Mouse (Mus musculus): ENCODE data around the gene St6gal2. TPM values are rescaled to one million over a fixed set of nuclear protein-coding genes. Genes with fewer than 3 reads are reported as not detected.

Gene St6gal2
- not detected for total RNA-seq (2022)

- no peak for DNase-seq (ENCODE audit: low spot score in 2 of 2)
Measured at GRCm38 (mm10) chr17:55445250-55446184, at the start of gene St6gal2. St6gal2 (plus strand) TSS chr17:55445382.

DNA sequence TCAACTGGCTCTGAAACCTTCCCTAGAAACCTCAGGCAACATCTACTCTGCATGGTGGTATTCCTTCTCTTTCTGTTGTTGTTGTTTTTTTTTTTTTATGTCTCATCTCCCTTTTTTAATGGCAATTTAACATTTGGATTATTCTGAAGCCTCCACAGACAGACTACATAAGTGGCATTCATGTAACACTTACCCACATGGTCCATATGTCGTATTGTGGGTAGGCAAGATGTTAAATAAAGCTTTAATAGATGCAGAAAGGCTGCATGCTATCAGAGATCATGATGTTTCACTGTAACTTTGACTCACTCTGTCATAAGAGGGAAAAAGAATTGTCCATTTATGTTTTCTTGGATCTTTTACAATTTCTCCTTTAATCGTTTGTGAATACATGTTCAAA lies 39.1 kb upstream of the St6gal2 start:
- DNase-seq (ENCODE audit: low spot score in 2 of 2) = no peak

GRCm38 (mm10) chr17:55416519-55416918 lies 28.7 kb upstream of the St6gal2 start:
- no peak for DNase-seq (ENCODE audit: low spot score in 2 of 2)

DNA sequence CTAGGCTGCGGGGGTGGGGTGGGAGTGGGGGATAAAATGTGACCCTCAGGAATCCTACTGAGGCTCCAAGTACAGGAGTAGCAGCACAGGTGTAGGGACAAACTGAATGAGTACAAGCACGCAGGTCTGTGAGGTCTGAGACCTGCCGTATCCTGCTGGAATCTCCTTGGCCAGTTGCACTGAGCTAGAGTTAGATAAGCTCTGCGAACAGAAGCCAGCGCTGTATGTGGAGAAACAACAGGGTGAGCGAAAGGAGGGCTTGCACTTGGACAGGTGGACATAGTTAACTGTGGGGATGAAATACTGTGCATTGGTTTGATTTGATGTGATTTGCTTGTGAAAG lies 974 bp downstream of the St6gal2 start:
- no peak for DNase-seq (ENCODE audit: low spot score in 2 of 2)

DNA sequence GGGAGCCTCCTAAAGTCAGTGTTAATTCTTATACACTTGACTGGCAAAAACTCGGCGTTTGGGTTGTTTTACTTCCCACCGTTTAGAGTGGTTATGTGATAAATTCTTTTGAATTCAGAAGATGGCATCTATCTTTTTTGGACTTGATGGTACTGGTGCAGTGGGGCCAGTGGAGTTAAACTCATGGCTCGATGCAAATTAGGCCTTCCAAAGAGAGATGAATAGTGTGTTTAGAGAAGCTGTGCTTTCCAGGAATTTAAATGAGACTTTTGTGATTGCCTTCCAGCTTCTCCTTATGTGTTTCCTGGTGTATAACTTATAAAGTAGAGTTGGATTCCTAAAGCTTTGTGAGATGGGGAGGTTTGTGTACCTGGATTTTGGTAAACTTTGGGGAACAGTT lies 1.5 kb downstream of the St6gal2 start:
- DNase-seq (ENCODE audit: low spot score in 2 of 2) = no peak

DNA sequence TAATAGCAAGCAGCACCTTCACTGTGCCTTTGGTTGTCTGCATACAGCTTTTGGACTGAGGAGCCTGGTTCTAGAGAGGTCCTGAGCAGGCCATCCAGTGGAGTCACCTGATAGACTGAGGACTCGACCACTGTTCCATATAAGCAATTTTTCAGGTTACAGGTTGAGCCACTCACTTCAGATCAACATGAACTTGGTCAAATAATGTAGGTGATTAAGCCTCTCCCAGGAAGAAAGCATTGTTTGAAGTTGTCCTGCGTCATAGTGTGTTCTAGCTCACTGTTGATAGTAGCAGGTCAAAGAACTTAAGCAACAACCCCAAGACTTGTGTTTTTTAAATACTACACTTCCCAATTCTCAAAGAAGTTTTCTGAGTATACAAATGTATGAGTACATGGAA lies 5.8 kb downstream of the St6gal2 start:
- DNase-seq (ENCODE audit: low spot score in 2 of 2) = no peak

- no peak for DNase-seq (ENCODE audit: low spot score in 2 of 2)
Measured at GRCm38 (mm10) chr17:55454487-55454886, 9.3 kb downstream of the St6gal2 start.

DNA sequence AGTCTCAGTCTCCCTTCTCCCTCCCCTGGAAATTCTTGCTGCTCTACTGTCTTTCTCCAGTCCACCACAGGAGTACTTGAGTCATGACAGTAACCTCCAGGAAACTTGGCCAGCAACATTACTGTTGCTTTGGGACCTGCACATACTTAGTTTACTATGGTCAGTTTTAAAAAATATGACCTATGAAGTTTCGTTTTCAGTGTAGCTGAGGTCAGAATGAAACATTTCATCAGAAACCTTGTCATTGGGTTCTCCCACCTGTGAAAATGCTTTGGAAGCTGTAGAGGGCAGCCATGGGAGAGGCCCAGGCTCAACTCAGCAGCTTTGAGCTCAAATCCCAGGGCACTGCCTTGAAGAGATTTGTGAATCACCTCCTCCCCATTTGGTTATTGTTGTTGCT lies 15.0 kb downstream of the St6gal2 start:
- no peak for DNase-seq (ENCODE audit: low spot score in 2 of 2)

DNA sequence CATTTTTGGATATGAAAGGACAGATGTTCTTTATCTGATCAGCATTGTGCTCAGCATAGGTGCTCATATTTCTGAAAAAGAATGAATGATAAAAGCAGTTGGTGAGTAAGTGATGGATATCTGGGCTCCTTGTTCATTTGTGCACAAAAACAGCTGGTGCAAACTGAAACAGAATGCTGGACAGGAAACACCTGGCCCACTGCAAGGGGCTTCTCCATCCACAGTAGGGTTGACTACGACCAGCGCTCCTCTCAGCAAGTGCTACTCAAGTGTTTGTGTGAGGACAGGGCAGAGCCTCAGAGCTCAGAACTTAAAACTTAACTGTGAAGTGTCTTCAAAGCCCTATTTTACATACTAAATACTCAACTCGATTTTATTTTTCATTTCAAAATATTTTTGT lies 22.4 kb downstream of the St6gal2 start:
- DNase-seq (ENCODE audit: low spot score in 2 of 2) = no peak

DNA sequence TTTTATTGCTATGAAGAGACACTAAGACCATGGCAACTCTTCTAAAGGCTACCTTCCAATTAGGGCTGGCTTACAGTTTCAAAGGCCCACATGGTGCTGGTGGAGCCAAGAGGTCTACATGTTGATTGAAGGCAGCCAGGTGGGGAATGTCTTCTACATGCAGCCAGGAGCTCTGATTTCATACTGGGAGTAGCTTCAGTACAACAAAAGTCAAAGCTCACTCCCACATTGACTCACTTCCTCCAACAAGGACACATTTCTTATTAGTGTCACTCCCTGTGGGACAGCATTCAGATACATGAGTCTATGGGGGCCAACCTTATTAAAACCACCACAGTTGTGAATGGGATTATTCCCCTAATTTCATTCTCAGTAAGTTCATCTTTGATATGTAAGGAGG lies 23.8 kb downstream of the St6gal2 start:
- no peak for DNase-seq (ENCODE audit: low spot score in 2 of 2)

- DNase-seq (ENCODE audit: low spot score in 2 of 2) = no peak
Measured at GRCm38 (mm10) chr17:55475974-55476373, 30.8 kb downstream of the St6gal2 start.

DNA sequence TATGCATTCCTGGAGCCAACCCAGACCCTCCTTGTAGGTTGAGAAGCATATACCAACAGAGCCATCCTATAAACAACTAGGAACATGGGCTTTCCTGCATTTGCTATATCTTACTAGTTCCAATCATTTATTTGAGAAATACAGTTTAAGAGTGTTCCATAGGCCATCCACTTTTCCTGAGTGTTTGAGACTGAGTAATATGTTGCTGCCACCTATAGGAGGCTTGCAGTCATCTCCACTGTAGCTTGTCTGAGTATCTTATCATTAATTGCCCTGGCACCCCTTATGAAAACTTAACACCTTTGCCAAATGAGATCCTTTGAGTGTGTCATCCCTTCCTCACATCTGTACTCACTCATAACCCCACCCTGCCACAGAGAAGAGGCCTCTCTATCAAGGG lies 32.2 kb downstream of the St6gal2 start:
- DNase-seq (ENCODE audit: low spot score in 2 of 2) = no peak

- DNase-seq (ENCODE audit: low spot score in 2 of 2) = no peak
Measured at GRCm38 (mm10) chr17:55479367-55479766, 34.2 kb downstream of the St6gal2 start.

DNA sequence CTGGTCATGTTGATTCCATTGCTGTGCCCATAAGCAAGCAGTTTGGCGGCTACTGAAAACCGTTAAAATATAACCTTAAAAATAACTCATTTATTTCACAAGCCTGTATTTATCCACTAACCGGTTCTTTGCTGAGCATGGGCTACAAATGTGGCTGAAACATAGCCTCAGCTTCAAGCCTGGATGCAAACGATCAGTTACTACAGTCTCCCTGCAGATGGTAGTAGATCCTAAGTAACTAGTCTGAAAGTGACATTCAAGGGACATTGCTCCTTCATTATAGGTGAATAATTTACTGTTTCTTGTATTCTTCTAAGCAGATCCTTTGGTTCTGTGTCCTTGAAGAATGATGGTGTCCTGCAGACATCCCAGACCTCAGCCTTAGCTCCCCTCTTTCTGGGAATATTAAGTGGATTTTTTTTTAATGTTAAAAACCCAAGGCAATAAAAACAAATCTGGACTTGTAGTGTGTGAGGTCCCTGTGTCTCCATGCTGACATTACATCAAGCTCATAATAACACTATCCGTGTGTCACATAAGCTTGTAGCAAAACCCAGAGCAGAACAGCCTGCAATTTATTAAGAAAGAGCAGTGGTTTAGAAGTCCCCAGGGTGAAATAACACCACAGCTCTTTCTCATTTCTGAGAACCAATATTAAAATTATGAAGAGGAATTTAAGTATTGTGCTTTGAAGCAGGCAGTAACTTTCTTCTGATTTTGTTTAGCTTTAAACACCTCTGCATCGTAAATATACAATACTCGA lies 39.1 kb downstream of the St6gal2 start:
- DNase-seq (ENCODE audit: low spot score in 2 of 2) = no peak

GRCm38 (mm10) chr17:55531872-55532271 lies 86.7 kb downstream of the St6gal2 start:
- no peak for DNase-seq (ENCODE audit: low spot score in 2 of 2)

DNA sequence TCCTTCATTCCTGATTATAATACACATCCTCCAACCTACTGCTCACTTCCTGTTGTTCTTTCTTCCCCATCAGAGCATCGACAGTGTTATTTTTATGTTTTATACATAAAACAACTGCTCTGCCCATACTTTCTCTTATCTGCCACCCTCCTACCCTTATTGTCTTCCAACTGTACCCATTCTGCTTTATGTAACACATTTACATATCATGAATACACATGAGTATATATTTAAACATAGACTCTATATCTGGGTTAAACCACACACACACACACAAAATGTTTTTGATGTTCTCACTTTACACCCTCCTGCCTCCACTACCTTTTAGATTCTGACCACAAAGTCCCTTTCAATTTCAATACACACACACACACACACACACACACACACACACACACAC lies 103.3 kb downstream of the St6gal2 start:
- DNase-seq (ENCODE audit: low spot score in 2 of 2) = no peak

GRCm38 (mm10) chr17:55561774-55562173 lies 116.6 kb downstream of the St6gal2 start:
- no peak for DNase-seq (ENCODE audit: low spot score in 2 of 2)

Other genes with a start within 250 kb of the St6gal2 start
- not detected for gene Vmn2r118, start 179.8 kb downstream of the St6gal2 start, total RNA-seq (2022)

Measured in gastrocnemius, adult 8-10 months (tissue).